Mouse (Mus musculus) embryonic facial prominence, embryonic 12.5 days (tissue): ENCODE data around the gene AI854703. TPM values are rescaled to one million over a fixed set of nuclear protein-coding genes. Genes with fewer than 3 reads are reported as not detected.
"Not testable (repeated sequence)": the region's sequence is repeated elsewhere in the genome, so short reads cannot be mapped to it uniquely, and the experiment has no call there.

Experiments used
- ATAC-seq: fragments of 200-750 bp; cut with Nextera tagmentation; 2 replicates; pipeline ENCODE4 v1.8.0; 2017; ENCODE audit not compliant: insufficient number of reproducible peaks, insufficient read depth, low FRiP score, low TSS enrichment
- H3K27ac ChIP-seq: fragments of 300-500 bp; sonication (generic); 2 replicates; pipeline ENCODE4 v1.5.1; 2016; ENCODE audit warnings: mild to moderate bottlenecking
- H3K27me3 ChIP-seq: fragments of 300-500 bp; sonication (generic); 2 replicates; pipeline ENCODE4 v1.6.1; 2016; ENCODE audit warnings: mild to moderate bottlenecking, moderate library complexity
- H3K36me3 ChIP-seq: fragments of 300-500 bp; sonication (generic); 2 replicates; pipeline ENCODE4 v1.6.1; 2016; ENCODE audit warnings: mild to moderate bottlenecking
- H3K4me1 ChIP-seq: fragments of 300-500 bp; sonication (generic); 2 replicates; pipeline ENCODE4 v1.6.1; 2016
- H3K4me2 ChIP-seq: fragments of 300-500 bp; sonication (generic); replicated peaks from 2 replicates; pipeline ENCODE4 v1.6.1; 2016; ENCODE audit warnings: mild to moderate bottlenecking, moderate library complexity
- H3K4me3 ChIP-seq: fragments of 300-500 bp; sonication (generic); 2 replicates; pipeline ENCODE4 v1.5.1; 2016; ENCODE audit warnings: mild to moderate bottlenecking
- H3K9ac ChIP-seq: fragments of 300-500 bp; sonication (generic); 2 replicates; pipeline ENCODE4 v1.6.1; 2016; ENCODE audit warnings: mild to moderate bottlenecking, moderate library complexity
- H3K9me3 ChIP-seq: fragments of 300-500 bp; sonication (generic); 2 replicates; pipeline ENCODE4 v1.6.1; 2016; ENCODE audit warnings: mild to moderate bottlenecking, moderate library complexity
- WGBS: fragments of 180-500 bp; shearing (Covaris S2); methylation state at CpG from one replicate; pipeline ENCODE4 v1.1.7; 2016; 5-methylcytosine and 5-hydroxymethylcytosine counted together
- polyA plus RNA-seq: library from polyadenylated mRNA; unstranded; fragments of >200 nt; fragmentation: Nextera tagmentation; extraction: Ambion mirVana; gene quantifications from 2 replicates; pipeline ENCODE4 v1.2.1, GENCODE M21; 2016

The AI854703 gene
- polyA plus RNA-seq, 1 experiment from 2014 or later = 2.0 TPM

DNA sequence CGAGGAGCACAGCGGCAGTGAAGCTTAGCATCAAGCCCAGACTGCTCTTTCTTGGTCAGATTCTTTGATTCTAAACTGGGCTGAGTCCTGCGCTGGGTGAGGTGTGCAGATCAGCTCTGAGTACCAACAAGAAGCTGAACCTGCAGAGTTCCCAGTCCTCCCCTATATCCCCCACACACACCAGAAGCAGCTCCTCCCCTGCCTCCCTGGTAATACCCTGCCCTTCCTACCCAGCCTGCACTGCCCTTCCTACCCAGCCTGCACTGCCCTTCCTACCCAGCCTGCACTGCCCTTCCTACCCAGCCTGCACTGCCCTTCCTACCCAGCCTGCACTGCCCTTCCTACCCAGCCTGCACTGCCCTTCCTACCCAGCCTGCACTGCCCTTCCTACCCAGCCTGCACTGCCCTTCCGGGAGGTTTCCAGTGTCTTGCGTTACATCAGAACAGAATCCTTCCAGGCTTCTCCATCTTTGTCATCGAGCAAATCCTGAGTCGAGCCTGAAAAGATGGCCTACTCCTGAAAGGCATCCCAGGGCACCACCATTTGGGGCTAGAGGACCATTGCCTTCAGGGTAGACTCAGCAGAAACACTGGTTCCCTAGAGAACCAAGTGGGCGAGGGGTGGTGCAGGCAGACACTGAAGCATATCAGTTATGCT lies 4.2 kb upstream of the AI854703 start:
- not testable (repeated sequence) for H3K27ac ChIP-seq, H3K9me3 ChIP-seq, H3K4me2 ChIP-seq, H3K4me3 ChIP-seq, ATAC-seq, H3K9ac ChIP-seq, H3K4me1 ChIP-seq
- H3K36me3 ChIP-seq = peaks cover 29% of the 10 kb centered on the region
- H3K27me3 ChIP-seq = peaks cover 18% of the 10 kb centered on the region
- WGBS = 87% methylated on average over 8 of the region's 8 CpGs

DNA sequence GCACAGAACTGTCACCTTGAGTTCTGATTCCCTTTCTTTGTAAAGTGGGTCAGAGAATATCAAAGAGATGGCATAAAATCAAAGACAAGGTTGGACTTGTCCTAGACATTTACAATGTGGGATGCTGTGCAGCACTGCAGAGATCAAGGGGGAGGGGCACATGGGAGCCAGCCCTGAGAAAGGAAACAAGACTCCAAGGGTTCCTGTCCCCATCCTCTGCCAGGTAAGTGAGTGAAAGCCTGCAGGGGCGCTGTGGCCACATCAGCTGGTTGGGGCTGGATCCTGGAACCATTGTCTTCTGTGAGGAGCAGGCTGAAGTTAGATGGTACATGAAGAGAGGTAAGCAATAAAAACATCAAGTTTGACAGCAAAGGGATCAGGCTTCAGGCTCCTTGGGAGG lies 3.1 kb upstream of the AI854703 start:
- Histone ChIP-seq H3K27me3 (peaks cover 29% of the 10 kb centered on the region), H3K4me2 (no peak overlapping the region), H3K4me3 (no peak overlapping the region), H3K27ac (no peak overlapping the region), H3K4me1 (peaks cover 5% of the 10 kb centered on the region; the same call in 1 of the 2 replicates), H3K9me3 (no peaks in the 10 kb centered on the region), H3K36me3 (peaks cover 29% of the 10 kb centered on the region), H3K9ac (no peak overlapping the region)
- ATAC-seq = no peak
- 10% methylated on average over 1 of the region's 1 CpGs for WGBS

DNA sequence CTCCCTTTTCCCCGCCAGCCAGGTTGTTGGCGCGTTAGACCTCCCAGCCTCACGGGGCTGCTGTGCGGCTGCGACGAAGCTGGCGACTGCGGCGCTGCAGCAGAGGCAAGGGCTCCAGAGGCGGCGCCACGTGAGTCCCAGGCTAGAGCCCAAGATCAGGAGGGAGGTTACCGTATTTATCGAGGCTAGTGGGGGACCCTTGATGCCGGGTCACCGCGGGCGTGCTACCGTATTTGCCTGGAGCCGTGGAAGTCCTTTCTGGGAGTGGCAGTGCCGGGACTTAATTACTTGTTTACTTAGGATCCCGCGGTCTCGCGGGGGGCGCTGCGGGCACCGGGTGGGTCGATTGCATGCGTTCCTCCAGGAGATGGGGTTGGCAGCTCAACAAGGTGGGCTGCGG lies 420 bp downstream of the AI854703 start:
- Histone ChIP-seq H3K4me1 (peaks cover 15% of the 10 kb centered on the region; the same call in 1 of the 2 replicates), H3K27me3 (peaks cover 49% of the 10 kb centered on the region), H3K9me3 (no peaks in the 10 kb centered on the region), H3K27ac (no peak overlapping the region), H3K4me3 (peak overlapping the region; percentile 50), H3K9ac (peak overlapping the region; percentile 12; the same call in 1 of the 2 replicates), H3K4me2 (peak overlapping the region; percentile 87), H3K36me3 (peaks cover 1% of the 10 kb centered on the region; the same call in 1 of the 2 replicates)
- no peak for ATAC-seq
- under 1% methylated on average over 31 of the region's 32 CpGs for WGBS

DNA sequence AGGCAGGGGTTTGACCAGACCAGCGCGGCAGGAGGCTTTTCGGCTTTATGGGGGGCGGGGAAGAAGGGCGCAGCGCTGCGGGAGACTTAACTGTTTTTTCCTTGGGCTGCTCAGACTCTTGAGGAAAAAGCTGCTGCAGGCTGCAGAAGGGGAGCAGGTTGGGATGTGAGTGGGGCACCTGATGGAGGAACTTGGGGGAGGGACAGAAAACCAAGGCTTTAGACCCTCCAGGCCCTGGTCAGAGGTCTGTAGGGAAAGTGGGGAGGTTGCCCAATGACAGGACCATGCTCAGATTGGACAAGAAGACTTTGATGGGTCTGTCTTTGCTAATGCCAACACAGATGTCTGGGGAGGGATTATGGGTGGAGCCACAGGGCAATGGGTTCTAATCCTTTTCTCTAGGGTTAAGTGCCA lies 954 bp downstream of the AI854703 start:
- H3K4me1 ChIP-seq = peaks cover 15% of the 10 kb centered on the region; the same call in 1 of the 2 replicates
- H3K4me2 ChIP-seq = peak overlapping the region; percentile 87
- no peaks in the 10 kb centered on the region for H3K9me3 ChIP-seq
- no peak overlapping the region for H3K27ac ChIP-seq
- H3K36me3 ChIP-seq = no peaks in the 10 kb centered on the region
- peaks cover 49% of the 10 kb centered on the region for H3K27me3 ChIP-seq
- H3K9ac ChIP-seq = peak overlapping the region; percentile 12
- no peak for ATAC-seq
- 3% methylated on average over 7 of the region's 7 CpGs for WGBS
- H3K4me3 ChIP-seq = peak overlapping the region; percentile 50

DNA sequence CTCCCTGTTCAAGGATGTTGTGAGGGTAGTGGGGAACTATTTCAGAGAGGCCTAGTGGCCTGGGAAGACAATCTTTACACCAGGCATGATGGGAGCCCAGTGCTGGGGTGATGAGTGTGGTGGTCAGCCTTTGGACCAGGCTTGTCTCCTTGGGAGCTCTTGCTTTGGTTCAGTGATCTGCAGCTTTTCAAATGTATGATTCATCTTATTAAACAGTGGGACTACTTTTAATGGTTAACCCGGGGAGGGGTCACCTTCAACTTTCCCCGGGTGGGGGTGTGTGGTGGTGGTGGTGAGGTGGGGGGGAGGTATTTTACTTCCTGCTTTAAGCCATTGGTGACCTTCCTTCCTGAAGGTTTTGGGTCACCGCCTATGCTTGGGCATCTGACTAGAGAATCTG lies 1.8 kb downstream of the AI854703 start:
- 81% methylated on average over 3 of the region's 3 CpGs for WGBS
- H3K36me3 ChIP-seq = no peaks in the 10 kb centered on the region
- H3K9ac ChIP-seq = no peak overlapping the region
- no peak for ATAC-seq
- H3K9me3 ChIP-seq = no peaks in the 10 kb centered on the region
- no peak overlapping the region for H3K27ac ChIP-seq
- H3K4me2 ChIP-seq = 0 out of 2 replicates have a peak overlapping the region, but pooled peaks have one; percentile 86
- peaks cover 15% of the 10 kb centered on the region; the same call in 1 of the 2 replicates for H3K4me1 ChIP-seq
- H3K27me3 ChIP-seq = peaks cover 49% of the 10 kb centered on the region
- H3K4me3 ChIP-seq = no peak overlapping the region

DNA sequence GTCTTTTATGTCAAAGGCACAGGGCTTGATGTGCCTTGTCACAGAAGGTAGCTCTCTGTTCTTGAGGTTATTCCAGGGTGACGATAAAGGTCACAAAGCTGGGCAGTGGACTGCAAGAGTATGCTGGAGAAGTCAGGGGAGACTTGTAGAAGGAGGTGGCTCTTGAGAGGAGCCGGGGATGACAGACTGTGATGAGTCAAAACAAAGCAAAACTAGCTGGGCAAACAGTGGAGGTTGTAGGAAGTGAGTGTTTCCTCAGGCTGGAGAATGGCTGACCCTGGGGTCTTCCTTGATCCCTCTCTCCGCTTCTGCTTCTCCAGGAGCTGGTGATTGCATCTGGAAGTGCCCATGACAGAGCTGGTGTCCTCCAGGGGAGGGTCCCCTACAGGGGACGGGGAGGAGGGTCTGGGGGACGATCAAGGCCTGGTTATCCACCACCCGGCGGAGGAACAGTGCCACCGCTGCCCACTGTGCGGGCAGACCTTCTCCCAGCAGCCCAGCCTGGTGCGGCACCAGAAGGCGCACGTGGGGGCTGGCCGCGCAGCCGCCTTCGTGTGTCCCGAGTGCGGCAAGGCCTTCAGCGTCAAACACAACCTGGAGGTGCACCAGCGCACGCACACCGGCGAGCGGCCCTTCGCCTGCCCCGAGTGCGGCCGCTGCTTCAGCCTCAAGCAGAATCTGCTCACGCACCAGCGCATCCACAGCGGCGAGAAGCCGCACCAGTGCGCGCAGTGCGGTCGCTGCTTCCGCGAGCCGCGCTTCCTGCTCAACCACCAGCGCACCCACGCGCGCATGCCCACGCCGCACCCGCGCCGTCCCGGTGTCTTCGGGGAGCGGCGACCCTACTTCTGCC lies 2.5 kb downstream of the AI854703 start:
- Histone ChIP-seq H3K36me3 (no peaks in the 10 kb centered on the region), H3K4me3 (peak overlapping the region; percentile 46), H3K27me3 (peaks cover 49% of the 10 kb centered on the region), H3K27ac (no peak overlapping the region), H3K9me3 (no peaks in the 10 kb centered on the region), H3K9ac (peak overlapping the region; percentile 53), H3K4me1 (peaks cover 15% of the 10 kb centered on the region; the same call in 1 of the 2 replicates), H3K4me2 (peak overlapping the region; percentile 86)
- 7% methylated on average over 54 of the region's 54 CpGs for WGBS
- ATAC-seq = no peak

DNA sequence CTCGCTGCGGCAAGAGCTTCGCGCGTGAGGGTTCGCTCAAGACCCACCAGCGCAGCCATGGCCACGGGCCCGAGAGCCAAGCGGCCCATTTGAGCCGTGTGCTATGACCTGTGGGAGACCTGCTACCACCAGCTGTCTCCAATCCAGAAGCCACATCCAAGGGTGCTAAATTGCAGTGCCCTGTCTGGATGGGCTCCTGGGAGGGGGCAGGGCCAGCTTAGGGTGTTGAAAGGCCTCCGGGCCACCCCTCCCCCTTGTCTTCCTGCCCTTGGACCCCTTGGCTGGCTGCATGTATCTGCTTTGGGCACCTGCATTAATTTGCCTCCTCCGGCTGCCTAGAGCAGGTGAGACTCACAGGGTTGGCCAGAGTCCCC lies 3.1 kb downstream of the AI854703 start:
- peak overlapping the region; percentile 53 for H3K9ac ChIP-seq
- no peaks in the 10 kb centered on the region for H3K9me3 ChIP-seq
- H3K4me3 ChIP-seq = peak overlapping the region; percentile 46
- H3K4me1 ChIP-seq = peaks cover 15% of the 10 kb centered on the region; the same call in 1 of the 2 replicates
- H3K27me3 ChIP-seq = peaks cover 49% of the 10 kb centered on the region
- peak overlapping the region; percentile 86 for H3K4me2 ChIP-seq
- no peaks in the 10 kb centered on the region for H3K36me3 ChIP-seq
- WGBS = 18% methylated on average over 13 of the region's 13 CpGs
- H3K27ac ChIP-seq = no peak overlapping the region
- no peak for ATAC-seq

DNA sequence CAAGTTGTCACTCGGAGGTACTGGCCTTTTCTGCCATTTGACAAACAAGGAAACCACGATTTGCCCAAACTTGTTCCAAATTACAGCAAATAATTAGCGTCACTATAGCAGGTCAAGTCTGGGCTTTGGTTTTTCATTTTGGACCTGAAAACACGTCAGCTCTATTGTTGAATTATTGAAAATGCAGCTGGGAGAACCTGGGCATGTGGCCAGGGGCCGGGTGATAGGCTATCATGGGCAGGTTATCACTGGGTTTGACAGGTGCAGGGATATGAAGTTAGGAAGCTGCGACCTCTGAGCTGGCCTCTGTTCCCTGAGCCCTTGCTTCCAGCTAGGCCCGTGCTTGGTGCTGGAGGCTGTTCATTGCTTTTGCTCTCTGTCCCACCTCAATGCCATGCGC lies 4.3 kb downstream of the AI854703 start:
- no peak for ATAC-seq
- Histone ChIP-seq H3K9ac (no peak overlapping the region), H3K9me3 (no peaks in the 10 kb centered on the region)

DNA sequence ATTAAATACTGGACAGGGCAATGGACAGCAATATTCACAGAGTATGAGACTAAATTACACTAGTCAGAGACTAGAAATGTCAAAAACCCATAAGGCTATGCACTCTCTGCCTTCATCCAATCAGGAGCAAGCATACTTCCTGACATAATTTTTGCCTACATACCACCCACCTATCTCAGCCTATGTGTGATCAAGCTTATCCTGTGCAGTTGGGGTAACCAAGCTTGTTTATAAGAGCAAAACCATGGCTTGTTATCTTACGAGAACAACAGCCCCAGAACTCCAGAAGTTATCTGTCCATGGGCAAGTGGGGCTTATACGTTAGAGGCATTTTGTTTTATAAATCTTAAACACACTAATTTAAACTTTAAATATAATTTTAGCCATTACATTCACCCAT lies 8.5 kb downstream of the AI854703 start:
- 84% methylated on average over 2 of the region's 2 CpGs for WGBS
- ATAC-seq = no peak
- Histone ChIP-seq H3K4me1 (no peaks in the 10 kb centered on the region), H3K4me3 (no peak overlapping the region), H3K4me2 (no peak overlapping the region), H3K36me3 (no peaks in the 10 kb centered on the region), H3K9ac (no peak overlapping the region), H3K27ac (no peak overlapping the region), H3K27me3 (peaks cover 3% of the 10 kb centered on the region; the same call in 1 of the 2 replicates), H3K9me3 (no peaks in the 10 kb centered on the region)

More for the DNA sequence above, 4.3 kb downstream of the AI854703 start:
- no peak overlapping the region for H3K4me3 ChIP-seq
- no peak overlapping the region for H3K27ac ChIP-seq
- H3K36me3 ChIP-seq = no peaks in the 10 kb centered on the region
- WGBS = 84% methylated on average over 8 of the region's 8 CpGs
- H3K27me3 ChIP-seq = peaks cover 43% of the 10 kb centered on the region
- H3K4me1 ChIP-seq = peaks cover 15% of the 10 kb centered on the region; the same call in 1 of the 2 replicates
- no peak overlapping the region for H3K4me2 ChIP-seq

DNA sequence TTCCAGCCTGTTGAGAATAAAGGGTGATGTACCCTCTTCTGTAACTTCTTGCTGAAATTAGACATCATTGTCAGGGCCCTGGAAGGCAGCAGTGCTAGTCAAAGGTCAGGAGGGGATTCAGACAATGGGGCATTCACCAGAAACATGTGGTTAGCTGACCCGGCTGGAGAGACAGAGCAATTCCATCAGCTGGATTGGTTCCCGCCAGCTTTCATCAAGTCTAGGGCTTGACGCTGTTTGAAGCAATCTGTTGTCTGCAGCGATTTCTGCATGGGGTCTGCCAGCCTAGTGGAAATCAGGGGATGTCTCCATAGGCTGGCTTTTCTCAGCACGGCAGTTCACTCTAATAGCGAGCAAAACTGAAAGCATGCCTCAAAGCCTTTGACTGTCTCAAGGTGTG lies 10.0 kb downstream of the AI854703 start:
- Histone ChIP-seq H3K27me3 (no peaks in the 10 kb centered on the region), H3K36me3 (no peaks in the 10 kb centered on the region), H3K4me1 (no peaks in the 10 kb centered on the region), H3K9me3 (no peaks in the 10 kb centered on the region), H3K27ac (no peak overlapping the region), H3K4me2 (no peak overlapping the region), H3K9ac (no peak overlapping the region), H3K4me3 (no peak overlapping the region)
- 32% methylated on average over 6 of the region's 6 CpGs for WGBS
- ATAC-seq = no peak

DNA sequence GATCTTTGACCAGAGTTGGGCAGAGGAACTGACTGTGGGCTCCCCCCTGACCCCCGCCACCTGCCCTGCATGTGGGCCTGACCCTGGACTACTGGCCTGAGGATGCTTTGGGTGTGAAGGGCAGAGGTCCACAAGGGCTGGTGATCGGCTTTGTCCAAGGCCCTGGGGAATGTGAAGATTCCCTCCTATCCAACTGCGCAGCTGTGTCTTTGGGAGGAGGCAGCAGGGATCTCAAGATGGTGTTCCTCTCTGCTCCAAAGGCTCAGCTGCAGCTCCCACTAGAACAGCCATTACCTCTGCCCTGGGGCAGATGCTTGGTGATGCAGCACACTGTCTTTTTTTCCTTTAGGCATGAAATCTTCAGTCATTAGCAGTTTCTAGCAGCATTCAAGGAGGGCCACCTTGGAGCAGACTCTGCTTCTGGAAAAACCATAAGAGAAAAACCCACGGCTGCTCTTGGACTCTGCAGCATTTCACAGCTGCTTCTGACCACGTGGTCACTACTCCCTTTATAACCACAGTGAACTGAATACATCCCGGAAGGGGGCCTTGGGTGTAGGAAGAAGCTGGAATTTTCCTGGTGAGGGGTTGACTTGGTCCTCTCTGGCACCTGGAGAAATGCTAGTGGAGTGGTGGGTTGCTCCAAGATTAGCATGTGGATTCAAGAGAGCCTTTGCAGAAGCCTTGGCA lies 11.4 kb downstream of the AI854703 start:
- no peak overlapping the region for H3K4me3 ChIP-seq
- no peaks in the 10 kb centered on the region for H3K36me3 ChIP-seq
- no peak overlapping the region for H3K4me2 ChIP-seq
- no peaks in the 10 kb centered on the region for H3K4me1 ChIP-seq
- 60% methylated on average over 6 of the region's 6 CpGs for WGBS
- ATAC-seq = no peak
- H3K9ac ChIP-seq = no peak overlapping the region
- no peak overlapping the region for H3K27ac ChIP-seq
- no peaks in the 10 kb centered on the region for H3K27me3 ChIP-seq
- no peaks in the 10 kb centered on the region for H3K9me3 ChIP-seq
